Comparison of ENCODE assay signal across 27 mouse cellular contexts in the genomic region with DNA sequence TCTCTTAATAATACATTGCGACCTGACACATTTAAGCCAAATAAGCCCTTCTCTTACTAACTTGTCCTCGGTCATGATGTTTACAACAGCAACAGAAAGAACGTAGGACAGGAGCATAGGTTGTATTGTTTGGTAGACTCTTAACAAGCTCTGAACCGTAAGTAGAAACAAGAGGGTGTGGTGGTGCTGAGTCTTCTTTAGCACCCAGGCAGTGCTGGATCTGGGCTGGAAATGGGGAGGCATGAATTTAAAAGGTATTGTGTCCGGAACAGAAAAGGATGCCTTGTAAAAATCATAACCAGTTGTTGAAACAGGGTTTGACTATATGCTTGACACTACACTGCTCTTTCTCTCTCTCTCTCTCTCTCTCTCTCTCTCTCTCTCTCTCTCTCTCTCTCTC.
"Had no signal": no experiment of that assay in that cellular context is flagged by ENCODE, and none has a peak within 500 bp of the region (broad histone marks: within the 10 kb centered on the region; RNA-seq: fewer than 3 reads in every experiment).

No protein-coding gene starts in this region.

- H3K9me3 ChIP-seq: heart, embryonic 10.5 days; heart, embryonic 12.5 days; hindbrain, embryonic 10.5 days; hindbrain, embryonic 12.5 days; kidney, embryonic 15.5 days; limb, embryonic 10.5 days; limb, embryonic 12.5 days; liver, embryonic 13.5 days; liver, embryonic 15.5 days had no signal

- H3K27ac ChIP-seq: heart, embryonic 10.5 days; hindbrain, embryonic 10.5 days; hindbrain, embryonic 12.5 days; hindbrain, embryonic 14.5 days; kidney, embryonic 15.5 days; layer of hippocampus, adult 2 months; limb, embryonic 10.5 days; limb, embryonic 12.5 days; liver, embryonic 13.5 days; liver, embryonic 15.5 days had no signal

- ATAC-seq: hindbrain, embryonic 16.5 days; intestine, embryonic 16.5 days had no signal

- H3K36me3 ChIP-seq: heart, embryonic 10.5 days; heart, embryonic 12.5 days; hindbrain, embryonic 10.5 days; hindbrain, embryonic 12.5 days; kidney, embryonic 15.5 days; limb, embryonic 10.5 days; limb, embryonic 12.5 days; liver, embryonic 13.5 days; liver, embryonic 15.5 days had no signal

- DNase-seq: gastrocnemius, postnatal 14 days; heart, adult 18-20 months; heart, postnatal 10 days; heart, postnatal 4 days; kidney, adult 11 months; kidney, adult 2 months; kidney, adult 9 months; kidney, postnatal 10 days; kidney, postnatal 25 days; kidney, postnatal 4 days; layer of hippocampus, adult 9-11 months; layer of hippocampus, postnatal 36 days; liver; liver, embryonic 13.5 days had no signal

- H3K4me1 ChIP-seq: heart, embryonic 10.5 days; heart, embryonic 12.5 days; hindbrain, embryonic 10.5 days; hindbrain, embryonic 12.5 days; kidney, embryonic 15.5 days; limb, embryonic 10.5 days; limb, embryonic 12.5 days; liver, embryonic 13.5 days; liver, embryonic 15.5 days had no signal

- H3K9ac ChIP-seq: heart, embryonic 12.5 days; hindbrain, embryonic 12.5 days; hindbrain, embryonic 14.5 days; kidney, embryonic 15.5 days; limb, embryonic 12.5 days; liver, embryonic 13.5 days; liver, embryonic 15.5 days had no signal

- H3K4me2 ChIP-seq: heart, embryonic 12.5 days; hindbrain, embryonic 12.5 days; hindbrain, embryonic 14.5 days; kidney, embryonic 15.5 days; limb, embryonic 12.5 days; liver, embryonic 11.5 days; liver, embryonic 13.5 days; liver, embryonic 15.5 days had no signal

- H3K27me3 ChIP-seq: heart, embryonic 12.5 days; hindbrain, embryonic 12.5 days; kidney, embryonic 15.5 days; limb, embryonic 12.5 days; liver, embryonic 13.5 days; liver, embryonic 15.5 days had no signal

- H3K4me3 ChIP-seq: heart, embryonic 10.5 days; heart, embryonic 12.5 days; hindbrain, embryonic 10.5 days; hindbrain, embryonic 12.5 days; kidney, embryonic 15.5 days; layer of hippocampus, adult 2 months; limb, embryonic 10.5 days; limb, embryonic 12.5 days; liver, embryonic 13.5 days; liver, embryonic 15.5 days had no signal
